Mouse (Mus musculus) liver, embryonic 14.5 days (tissue): Measurements from ENCODE around the gene Fam98a.

ENCODE experiments used
- CTCF ChIP-seq: IDR thresholded peaks from 2 replicates; pipeline ENCODE4 v1.5.1; 2016; ENCODE audit warnings: antibody characterized with exemption, low read depth, control low read depth
- EP300 ChIP-seq: IDR thresholded peaks from 2 replicates; pipeline ENCODE4 v1.6.1; 2016; ENCODE audit warnings: antibody characterized with exemption, low read depth

GRCm38 (mm10) chr17:75557031-75557430, 5.3 kb upstream of the Fam98a start:
- no peak for TF ChIP-seq EP300
- TF ChIP-seq CTCF = no peak
